Mouse (Mus musculus): ENCODE results near the gene Chac2.
"Not testable (repeated sequence)": the region's sequence is repeated elsewhere in the genome, so short reads cannot be mapped to it uniquely, and the experiment has no call there.

Chac2 gene

DNA sequence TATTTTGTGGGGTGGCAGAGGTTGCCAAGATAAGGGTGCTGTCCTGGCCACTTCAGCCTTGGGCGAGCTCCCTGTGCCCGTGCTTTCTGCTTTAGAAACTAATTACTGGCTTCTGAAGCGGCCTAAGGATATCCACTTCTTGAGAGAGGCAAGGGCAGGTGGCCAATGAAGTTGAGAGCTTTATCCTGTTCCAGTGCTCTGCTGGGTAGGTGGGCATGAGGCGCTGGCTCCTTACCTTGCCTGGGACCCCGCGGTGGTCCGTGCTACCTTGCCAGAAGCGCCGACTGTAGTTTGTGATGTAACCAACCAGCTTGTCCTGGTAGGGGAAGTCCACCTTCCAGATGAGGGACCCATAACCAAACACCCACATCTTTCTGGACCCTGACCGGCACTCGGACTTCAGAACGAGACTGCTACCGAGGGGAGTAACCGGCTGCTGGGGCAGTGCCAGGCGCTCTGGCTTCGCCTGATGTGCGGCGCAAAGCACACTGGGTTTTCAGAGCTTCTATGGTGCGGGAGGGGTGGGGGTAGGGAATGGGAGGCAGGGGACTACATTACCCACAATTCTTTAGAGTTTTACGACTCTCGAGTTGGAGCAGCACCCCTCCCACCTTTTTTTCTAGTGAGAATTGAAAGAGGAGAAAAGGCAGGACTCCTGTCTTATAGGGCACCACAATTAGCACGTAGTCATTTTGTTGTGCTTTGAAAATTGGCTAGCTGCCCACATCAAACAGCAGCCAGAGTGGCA lies at the start of gene Chac2:
Chac2 (minus strand) TSS at position 474 of the 748 bp plus-strand sequence.
- peak; percentile 80 for DNase-seq (ENCODE audit: low spot score)

DNA sequence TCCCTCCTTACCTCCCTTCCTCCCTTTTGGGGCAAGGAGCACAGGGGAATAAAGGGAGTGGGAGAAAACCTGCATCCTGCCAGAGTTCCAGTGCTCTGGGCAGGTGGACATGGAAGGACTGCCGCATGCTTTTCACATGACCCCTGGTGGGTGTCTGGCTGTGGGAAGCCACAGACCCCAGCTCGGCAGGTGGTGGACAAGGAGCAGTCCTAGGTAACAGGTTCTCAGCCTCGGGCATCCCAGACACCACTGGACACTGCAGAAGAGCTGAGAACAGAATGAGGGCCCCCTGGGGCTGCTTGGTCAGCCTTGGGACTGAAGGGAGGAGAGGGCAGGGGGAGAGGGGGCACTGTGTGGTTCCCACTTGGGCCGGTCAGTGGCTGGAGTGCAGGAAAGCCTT lies 48.8 kb upstream of the Chac2 start:
- no peak for DNase-seq (ENCODE audit: low spot score)

DNA sequence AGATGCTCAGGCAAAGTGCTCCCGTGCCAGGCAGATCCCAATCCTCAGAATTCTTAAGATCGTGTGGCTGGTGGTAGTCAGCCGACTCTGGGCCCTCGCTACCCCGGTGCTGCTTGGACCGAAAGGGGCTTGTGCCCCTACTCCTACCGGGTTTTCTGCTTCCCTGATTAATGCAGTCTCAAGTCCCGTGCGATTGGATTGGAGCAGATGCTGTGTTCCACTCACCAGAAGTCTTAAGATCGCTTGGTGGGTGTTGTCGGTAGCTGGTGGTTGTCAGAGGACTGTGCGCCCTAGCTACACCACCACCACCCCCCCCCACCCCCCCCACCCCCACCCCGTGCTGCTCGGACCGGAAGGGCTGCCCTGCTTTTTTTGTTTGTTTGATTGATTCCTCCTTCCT lies 31.3 kb upstream of the Chac2 start:
- DNase-seq (ENCODE audit: low spot score), result not testable (repeated sequence)

DNA sequence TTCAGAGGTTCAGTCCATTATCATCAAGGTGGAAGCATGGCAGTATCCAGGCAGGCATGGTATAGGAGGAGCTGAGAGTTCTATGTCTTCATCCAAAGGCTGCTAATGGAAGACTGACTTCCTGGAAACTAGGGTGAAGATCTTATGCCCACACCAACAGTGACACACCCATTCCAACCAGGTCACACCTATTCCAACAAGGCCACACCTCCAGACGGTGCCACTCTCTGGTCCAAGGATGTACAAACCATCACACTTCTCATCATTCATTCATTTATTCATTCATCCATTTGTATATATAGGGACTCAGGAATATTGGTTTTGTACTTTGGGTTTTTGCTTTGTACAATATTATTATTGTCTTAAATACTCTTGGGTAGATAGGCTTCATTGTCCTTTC lies 23.5 kb upstream of the Chac2 start:
- not testable (repeated sequence) for DNase-seq (ENCODE audit: low spot score)

GRCm38 (mm10) chr11:31001169-31001908 lies 15.2 kb upstream of the Chac2 start:
- no peak for DNase-seq (ENCODE audit: low spot score)

GRCm38 (mm10) chr11:31000028-31000427 lies 13.9 kb upstream of the Chac2 start:
- no peak for DNase-seq (ENCODE audit: low spot score)

GRCm38 (mm10) chr11:30998704-30999103 lies 12.6 kb upstream of the Chac2 start:
- DNase-seq (ENCODE audit: low spot score), result no peak

- DNase-seq (ENCODE audit: low spot score), result no peak
Observed at GRCm38 (mm10) chr11:30998199-30998598, 12.0 kb upstream of the Chac2 start.

DNA sequence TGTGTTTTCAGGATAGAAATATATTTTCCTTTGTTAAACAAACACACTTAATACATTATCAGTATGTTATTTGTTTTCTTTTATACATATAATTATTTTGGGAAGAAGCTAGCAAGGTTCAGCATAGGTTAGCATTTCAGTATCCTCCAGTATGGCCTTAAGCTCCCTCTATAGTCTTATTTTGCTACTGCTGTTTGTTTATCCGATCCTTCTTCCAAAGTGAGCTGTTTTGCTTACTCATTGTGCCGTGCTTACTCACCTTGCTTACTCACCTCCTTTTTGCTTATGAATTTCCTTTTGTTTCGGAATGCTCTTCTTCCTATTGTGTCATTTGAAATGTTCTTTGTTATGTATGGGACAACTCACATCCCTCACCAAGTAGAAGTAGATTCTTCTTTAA lies 10.5 kb upstream of the Chac2 start:
- no peak for DNase-seq (ENCODE audit: low spot score)

DNA sequence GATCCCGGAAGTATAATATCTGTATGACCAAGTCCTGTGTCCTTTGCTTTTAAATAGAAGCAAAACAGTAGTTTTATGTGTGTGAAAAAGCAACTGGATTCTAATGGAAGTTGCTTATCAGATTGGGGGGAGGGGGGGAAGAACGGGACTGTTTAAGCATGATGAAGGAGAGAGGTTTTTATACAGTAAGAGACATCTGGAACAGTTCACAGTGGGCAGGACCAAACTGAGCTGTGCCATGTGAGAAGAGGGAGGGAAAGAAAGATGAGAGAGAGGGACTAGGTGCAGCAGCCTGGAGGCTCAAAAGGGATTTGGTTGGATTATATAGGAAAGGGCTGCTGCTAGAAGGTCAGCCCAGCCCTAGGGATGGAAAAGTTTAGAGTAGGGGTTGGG lies 471 bp upstream of the Chac2 start:
- DNase-seq (ENCODE audit: low spot score), result no peak

DNA sequence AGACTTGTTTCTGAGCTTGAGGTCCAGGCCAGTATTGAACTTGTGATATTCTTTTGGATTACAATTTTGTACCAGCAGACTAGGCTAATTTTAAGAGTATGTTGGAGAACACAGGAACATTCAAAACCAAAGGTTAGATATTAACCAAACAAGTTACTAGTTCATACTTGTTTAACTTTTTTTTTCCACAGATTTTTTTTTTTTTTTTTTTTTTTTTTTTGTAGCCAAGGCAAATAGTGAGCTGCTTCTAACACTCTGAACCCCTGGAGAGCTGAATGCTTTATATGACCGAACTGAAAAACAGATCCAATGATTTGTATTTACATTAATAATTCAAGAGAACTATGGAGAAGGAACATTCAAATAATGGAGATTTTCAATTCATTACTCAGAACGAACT lies 913 bp downstream of the Chac2 start:
- DNase-seq (ENCODE audit: low spot score), result no peak

DNA sequence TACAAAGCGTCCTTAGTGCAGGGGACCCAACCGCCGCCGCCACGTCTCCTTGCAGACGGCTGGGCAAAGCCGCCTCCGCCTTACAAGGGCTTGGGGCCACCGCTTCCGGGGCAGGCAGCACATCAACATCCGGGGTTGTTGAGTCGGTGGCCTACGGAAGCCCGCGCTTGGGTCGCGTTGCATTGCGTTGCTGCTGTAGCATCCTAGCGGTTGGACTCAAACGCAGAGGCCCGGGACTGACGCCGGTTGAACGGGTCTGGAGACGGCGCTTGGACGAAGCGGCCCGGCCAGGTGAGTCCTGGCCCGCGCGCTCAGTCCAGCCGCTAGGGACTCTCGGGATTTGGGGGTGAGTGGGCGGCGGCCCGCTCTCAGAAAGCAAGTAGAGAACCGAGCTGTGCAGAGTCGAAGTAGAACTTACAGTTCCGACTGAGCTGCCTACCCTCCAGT lies 31.8 kb downstream of the Chac2 start, which contains the start of gene Erlec1:
Erlec1 (minus strand) TSS at position 57 of the 447 bp plus-strand sequence.
- peak; percentile 75 for DNase-seq (ENCODE audit: low spot score)

GRCm38 (mm10) chr11:30953469-30954154 lies 32.5 kb downstream of the Chac2 start:
- DNase-seq (ENCODE audit: low spot score), result peak; percentile 46

DNA sequence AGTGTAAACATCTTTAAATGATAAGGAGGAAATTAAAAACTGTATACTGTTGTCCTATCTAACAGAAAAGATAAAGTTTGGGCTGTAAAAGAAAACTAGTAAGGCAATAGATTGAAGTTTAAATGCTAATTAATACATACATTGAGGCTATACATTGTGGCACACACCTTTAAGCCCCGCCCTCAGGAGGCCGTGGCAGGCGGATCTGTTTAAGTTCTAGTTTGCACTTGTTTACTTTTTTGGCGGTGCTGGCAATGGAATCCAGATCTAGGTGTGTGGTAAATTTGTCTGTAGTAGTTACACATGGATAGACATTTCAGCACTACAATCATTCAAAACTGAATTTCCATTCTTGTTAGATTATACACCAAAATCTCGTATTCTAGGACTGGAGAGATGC lies 33.3 kb downstream of the Chac2 start:
- peak; percentile 21 for DNase-seq (ENCODE audit: low spot score)

- DNase-seq (ENCODE audit: low spot score), result no peak
Observed at GRCm38 (mm10) chr11:30943522-30943921, 42.6 kb downstream of the Chac2 start.

GRCm38 (mm10) chr11:30928498-30928897 lies 57.7 kb downstream of the Chac2 start:
- DNase-seq (ENCODE audit: low spot score), result no peak

- no peak for DNase-seq (ENCODE audit: low spot score)
Observed at GRCm38 (mm10) chr11:30928079-30928478, 58.1 kb downstream of the Chac2 start.

All from spleen, adult 12 weeks (tissue).